Comparison of ENCODE assay signal across 8 mouse cellular contexts in the genomic region with DNA sequence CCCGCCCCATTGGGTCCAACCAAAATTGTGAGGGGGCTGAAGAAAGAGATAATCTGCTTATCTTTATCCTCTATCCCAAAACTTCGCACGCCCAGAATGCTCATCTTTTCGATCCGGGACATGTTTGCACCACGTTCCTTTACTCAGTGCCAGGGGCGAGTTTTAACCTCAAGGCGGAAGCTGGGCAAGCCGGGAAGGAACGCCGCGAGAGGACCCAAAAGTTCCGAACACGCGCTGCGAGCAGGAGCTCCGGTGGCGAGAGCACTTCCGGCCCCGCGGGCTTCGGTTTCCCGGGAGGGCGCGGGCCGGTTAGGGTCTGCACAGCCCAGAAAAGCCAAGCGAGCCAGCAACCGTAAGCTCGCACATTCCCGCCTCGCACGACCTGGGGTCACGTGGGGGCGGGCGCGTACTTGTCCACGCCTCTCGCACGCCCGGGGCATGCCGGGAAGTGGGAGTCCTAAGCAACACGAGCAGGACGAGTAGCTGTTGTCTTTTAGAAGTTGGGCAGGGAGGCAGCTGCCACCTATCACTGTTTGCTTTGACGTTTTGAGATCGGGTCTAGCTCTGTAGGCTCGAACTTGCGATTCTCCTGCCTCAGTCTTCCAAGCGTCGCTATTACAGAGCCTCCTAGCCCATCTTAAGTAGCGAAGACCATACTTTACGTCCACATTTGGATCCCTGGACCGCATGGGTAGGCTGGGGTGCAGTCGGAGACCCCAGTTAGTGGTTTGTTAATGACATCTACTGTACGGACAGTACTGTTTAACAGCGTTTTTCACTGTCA. TPM values are rescaled to one million over a fixed set of nuclear protein-coding genes. Genes with fewer than 3 reads are reported as not detected.
DNase-seq lines count a peak whose midpoint lies in the region; ATAC-seq and TF ChIP-seq lines count a peak whose summit lies in the region.

TSS of gene Rad50 (minus strand) at position 386 of the 784 bp plus-strand sequence.

- H3K9ac ChIP-seq in heart, embryonic 15.5 days: peak within 1 kb of the TSS; percentile 76
- peak within 1 kb of the TSS; percentile 93 for H3K9ac ChIP-seq in liver, embryonic 14.5 days (replicated peaks)
- H3K9ac ChIP-seq in neural tube, embryonic 11.5 days (ENCODE audit: low read length): peak within 1 kb of the TSS; percentile 81
- H3K9ac ChIP-seq in stomach, postnatal 0 days (ENCODE audit: low read length): peak within 1 kb of the TSS; percentile 80

- TF ChIP-seq EP300 in liver, embryonic 14.5 days (IDR thresholded peaks at IDR 0.05; ENCODE audit: low read depth): no peak
- no peak for TF ChIP-seq EP300 in stomach, postnatal 0 days (optimal IDR thresholded peaks at IDR 0.05)

- no peaks in the 10 kb centered on the region for H3K9me3 ChIP-seq in forebrain, embryonic 10.5 days
- H3K9me3 ChIP-seq in heart, embryonic 15.5 days (replicated peaks): no peaks in the 10 kb centered on the region
- no peaks in the 10 kb centered on the region for H3K9me3 ChIP-seq in liver, embryonic 14.5 days (ENCODE audit: control insufficient read depth, low read length)
- no peaks in the 10 kb centered on the region for H3K9me3 ChIP-seq in neural tube, embryonic 11.5 days (ENCODE audit: control insufficient read depth, low read length)
- no peaks in the 10 kb centered on the region for H3K9me3 ChIP-seq in stomach, postnatal 0 days (ENCODE audit: control insufficient read depth, low read length)

- peak; percentile 82 to 90 for DNase-seq in CD8-positive naive resting alpha-beta T cell, adult 2 months (ENCODE audit: low read depth in 2 of 2, low spot score in 2 of 2)
- peak; percentile 77 for DNase-seq in c-Kit-positive CD71-negative TER-119-negative erythroid progenitor cells, embryonic 14.5 days (ENCODE audit: low read depth)
- peak; percentile 88 for DNase-seq in forebrain, embryonic 10.5 days (ENCODE audit: extremely low spot score, low spot score)
- DNase-seq in kidney, postnatal 25 days: peak; percentile 95 to 96
- DNase-seq in liver, embryonic 14.5 days (ENCODE audit: low read depth in 3 of 3, low spot score in 3 of 3): peak; percentile 82 to 89 (median 84)
- DNase-seq in neural tube, embryonic 11.5 days (ENCODE audit: low spot score): peak; percentile 92
- peak; percentile 93 for DNase-seq in stomach, postnatal 0 days (ENCODE audit: low spot score)

- H3K4me3 ChIP-seq in forebrain, embryonic 10.5 days: peak within 1 kb of the TSS; percentile 83
- peak within 1 kb of the TSS; percentile 79 for H3K4me3 ChIP-seq in heart, embryonic 15.5 days
- H3K4me3 ChIP-seq in liver, embryonic 14.5 days (ENCODE audit: insufficient read depth in 1 of 2, low read depth in 2 of 2, low read length in 2 of 2): peak within 1 kb of the TSS; percentile 83 to 89
- H3K4me3 ChIP-seq in neural tube, embryonic 11.5 days (ENCODE audit: low read depth, low read length): peak within 1 kb of the TSS; percentile 70
- peak within 1 kb of the TSS; percentile 62 for H3K4me3 ChIP-seq in stomach, postnatal 0 days (ENCODE audit: low read depth, low read length)

- TF ChIP-seq CTCF in liver, embryonic 14.5 days (IDR thresholded peaks at IDR 0.05; ENCODE audit: low read depth): no peak
- no peak; the same call in 1 of the 2 replicates for TF ChIP-seq CTCF in stomach, postnatal 0 days (IDR thresholded peaks at IDR 0.05; ENCODE audit: low read depth)

- WGBS in forebrain, embryonic 10.5 days: 5% methylated on average over 55 of the region's 55 CpGs
- WGBS in heart, embryonic 15.5 days: 4% methylated on average over 55 of the region's 55 CpGs
- WGBS in liver, embryonic 14.5 days (ENCODE audit: insufficient replicate concordance): 1% methylated on average over 55 of the region's 55 CpGs
- WGBS in neural tube, embryonic 11.5 days: 5% methylated on average over 55 of the region's 55 CpGs
- WGBS in stomach, postnatal 0 days: 3% methylated on average over 55 of the region's 55 CpGs

- H3K4me1 ChIP-seq in forebrain, embryonic 10.5 days: peaks cover 21% of the 10 kb centered on the region
- peaks cover 7% of the 10 kb centered on the region for H3K4me1 ChIP-seq in heart, embryonic 15.5 days (replicated peaks)
- peaks cover 4 to 5% of the 10 kb centered on the region in 2 experiments; a peak in 3 of 4 replicates for H3K4me1 ChIP-seq in liver, embryonic 14.5 days (replicated peaks; ENCODE audit: control insufficient read depth in 2 of 2, insufficient read depth in 2 of 2, low read length in 1 of 2)
- no peaks in the 10 kb centered on the region for H3K4me1 ChIP-seq in neural tube, embryonic 11.5 days (ENCODE audit: control insufficient read depth, insufficient read depth, low read length)
- H3K4me1 ChIP-seq in stomach, postnatal 0 days (replicated peaks; ENCODE audit: control insufficient read depth, insufficient read depth): 0 out of 2 replicates have a peak, but pooled peaks cover 2% of the 10 kb centered on the region

- peaks cover 14% of the 10 kb centered on the region for H3K36me3 ChIP-seq in forebrain, embryonic 10.5 days (replicated peaks)
- H3K36me3 ChIP-seq in heart, embryonic 15.5 days: peaks cover 8% of the 10 kb centered on the region
- no peaks in the 10 kb centered on the region; the same call in 1 of the 2 replicates for H3K36me3 ChIP-seq in liver, embryonic 14.5 days (replicated peaks; ENCODE audit: control insufficient read depth, insufficient read depth, low read depth)
- no peaks in the 10 kb centered on the region for H3K36me3 ChIP-seq in neural tube, embryonic 11.5 days (ENCODE audit: control insufficient read depth, insufficient read depth, low read length)
- no peaks in the 10 kb centered on the region for H3K36me3 ChIP-seq in stomach, postnatal 0 days (ENCODE audit: control insufficient read depth, insufficient read depth, low read length)

- peak within 1 kb of the TSS; percentile 93 for H3K27ac ChIP-seq in forebrain, embryonic 10.5 days
- peak within 1 kb of the TSS; percentile 83 for H3K27ac ChIP-seq in heart, embryonic 15.5 days
- peak within 1 kb of the TSS; percentile 81 for H3K27ac ChIP-seq in liver, embryonic 14.5 days
- H3K27ac ChIP-seq in neural tube, embryonic 11.5 days (ENCODE audit: low read depth, low read length): 0 out of 2 replicates have a peak within 1 kb of the TSS, but pooled peaks have one; percentile 3
- peak within 1 kb of the TSS; percentile 85 for H3K27ac ChIP-seq in stomach, postnatal 0 days (replicated peaks)

- H3K27me3 ChIP-seq in forebrain, embryonic 10.5 days (ENCODE audit: poor library complexity, severe bottlenecking): no peaks in the 10 kb centered on the region
- H3K27me3 ChIP-seq in heart, embryonic 15.5 days: no peaks in the 10 kb centered on the region
- H3K27me3 ChIP-seq in liver, embryonic 14.5 days (ENCODE audit: control insufficient read depth, insufficient read depth, low read length): no peaks in the 10 kb centered on the region
- H3K27me3 ChIP-seq in neural tube, embryonic 11.5 days (ENCODE audit: control insufficient read depth, insufficient read depth, low read length): no peaks in the 10 kb centered on the region
- H3K27me3 ChIP-seq in stomach, postnatal 0 days (ENCODE audit: control insufficient read depth, insufficient read depth, low read length): no peaks in the 10 kb centered on the region

- ATAC-seq in heart, embryonic 15.5 days (replicated peaks; ENCODE audit: insufficient number of reproducible peaks, insufficient read depth, low FRiP score, low read depth): peak; percentile 95
- peak; percentile 96 for ATAC-seq in liver, embryonic 14.5 days (ENCODE audit: insufficient read depth)
- peak; percentile 83 for ATAC-seq in neural tube, embryonic 11.5 days (ENCODE audit: insufficient read depth, low FRiP score, low TSS enrichment)
- peak; percentile 94 for ATAC-seq in stomach, postnatal 0 days (ENCODE audit: low FRiP score, low TSS enrichment)

- H3K4me2 ChIP-seq in heart, embryonic 15.5 days: peak within 1 kb of the TSS; percentile 92
- peak within 1 kb of the TSS; percentile 96 for H3K4me2 ChIP-seq in liver, embryonic 14.5 days (ENCODE audit: low read depth)
- H3K4me2 ChIP-seq in neural tube, embryonic 11.5 days (ENCODE audit: low read depth): peak within 1 kb of the TSS; percentile 95
- peak within 1 kb of the TSS; percentile 91 for H3K4me2 ChIP-seq in stomach, postnatal 0 days (replicated peaks; ENCODE audit: low read depth)

RNA-seq across cellular contexts. Expression of gene Rad50, which starts in this region (rescaled TPM):
- polyA plus RNA-seq in forebrain, embryonic 10.5 days (2016; fragmentation: Nextera tagmentation; extraction: Ambion mirVana): 27.4 and 27.8 TPM in 2 replicates
- 17.3 and 19.5 TPM in 2 replicates for polyA plus RNA-seq in heart, embryonic 15.5 days (2015; fragmentation: Nextera tagmentation; extraction: Ambion mirVana)
- 3.1 and 5.1 TPM in 2 replicates for polyA plus RNA-seq in liver, embryonic 14.5 days (2012; rRNA removed)
- polyA plus RNA-seq in liver, embryonic 14.5 days (2014; fragmentation: Nextera tagmentation; extraction: Ambion mirVana): 10.0 and 10.3 TPM in 2 replicates
- polyA plus RNA-seq in neural tube, embryonic 11.5 days (2014; fragmentation: Nextera tagmentation; extraction: Ambion mirVana): 17.3 and 18.5 TPM in 2 replicates
- 12.4 and 15.7 TPM in 2 replicates for polyA plus RNA-seq in stomach, postnatal 0 days (2015; fragmentation: Nextera tagmentation; extraction: Ambion mirVana)

Comparison
In these comparisons a context has a peak if more than half of its experiments do, and no peak if none do; other contexts are left out.
1. Peak in every context shown above with its lines: DNase-seq, ATAC-seq, H3K4me3 ChIP-seq and H3K27ac ChIP-seq.
2. H3K27ac ChIP-seq: peak in every context shown above with its lines; median percentile 93 in forebrain, embryonic 10.5 days; 85 in stomach, postnatal 0 days; 83 in heart, embryonic 15.5 days; 81 in liver, embryonic 14.5 days; 3 in neural tube, embryonic 11.5 days.